Mouse (Mus musculus) stomach, embryonic 14.5 days (tissue): ENCODE measurements around the gene Ass1. TPM values are rescaled to one million over a fixed set of nuclear protein-coding genes. Genes with fewer than 3 reads are reported as not detected.

ENCODE experiments used
- ATAC-seq: fragments of 200-750 bp; cut with Nextera tagmentation; 2 replicates; pipeline ENCODE4 v1.8.0; 2017; ENCODE audit warnings: low read depth, moderate TSS enrichment; ENCODE audit not compliant: insufficient number of reproducible peaks, insufficient read depth, low FRiP score
- H3K27ac ChIP-seq: fragments of 300-500 bp; sonication (generic); 2 replicates; pipeline ENCODE4 v1.5.1; 2014; ENCODE audit warnings: mild to moderate bottlenecking, low read length, moderate library complexity, mixed read lengths
- H3K27me3 ChIP-seq: fragments of 300-500 bp; sonication (generic); 2 replicates; pipeline ENCODE4 v1.6.1; 2014; ENCODE audit warnings: low read length, control low read depth, mixed read lengths; ENCODE audit not compliant: control insufficient read depth, insufficient read depth
- H3K36me3 ChIP-seq: fragments of 300-500 bp; sonication (generic); 2 replicates; pipeline ENCODE4 v1.6.1; 2014; ENCODE audit warnings: mild to moderate bottlenecking, control low read depth, low read length, moderate library complexity, mixed read lengths; ENCODE audit not compliant: control insufficient read depth, insufficient read depth
- H3K4me1 ChIP-seq: fragments of 300-500 bp; sonication (generic); 2 replicates; pipeline ENCODE4 v1.6.1; 2014; ENCODE audit warnings: low read length, control low read depth, mixed read lengths; ENCODE audit not compliant: control insufficient read depth, insufficient read depth
- H3K4me2 ChIP-seq: fragments of 300-500 bp; sonication (generic); replicated peaks from 2 replicates; pipeline ENCODE4 v1.6.1; 2014; ENCODE audit warnings: low read depth, low read length, control low read depth
- H3K4me3 ChIP-seq: fragments of 300-500 bp; sonication (generic); 2 replicates; pipeline ENCODE4 v1.5.1; 2014; ENCODE audit warnings: low read depth, low read length, control low read depth
- H3K9ac ChIP-seq: fragments of 300-500 bp; sonication (generic); replicated peaks from 2 replicates; pipeline ENCODE4 v1.6.1; 2014; ENCODE audit warnings: low read depth, mild to moderate bottlenecking, control low read depth, low read length, moderate library complexity, mixed read lengths
- H3K9me3 ChIP-seq: fragments of 300-500 bp; sonication (generic); 2 replicates; pipeline ENCODE4 v1.6.1; 2016; ENCODE audit warnings: low read depth, low read length, control low read depth; ENCODE audit not compliant: control insufficient read depth
- WGBS: fragments of 180-500 bp; shearing (Covaris S2); extraction: QIAGEN DNeasy Blood & Tissue Kit; methylation state at CpG from one replicate; pipeline ENCODE4 v1.1.7; 2014; 5-methylcytosine and 5-hydroxymethylcytosine counted together
- polyA plus RNA-seq: library from polyadenylated mRNA; unstranded; fragments of >200 nt; fragmentation: Nextera tagmentation; extraction: Ambion mirVana; gene quantifications from 2 replicates; pipeline ENCODE4 v1.2.1, GENCODE M21; 2014

Gene Ass1
- polyA plus RNA-seq, 1 experiment from 2014 or later, result 34.3 TPM

- H3K4me3 ChIP-seq, result no peak overlapping the region
- 93% methylated on average over 6 of the region's 6 CpGs for WGBS
- ATAC-seq, result no peak
- no peaks in the 10 kb centered on the region for H3K27me3 ChIP-seq
- no peaks in the 10 kb centered on the region for H3K36me3 ChIP-seq
- no peak overlapping the region for H3K4me2 ChIP-seq
- H3K9ac ChIP-seq, result no peak overlapping the region
- H3K4me1 ChIP-seq, result peaks cover 13% of the 10 kb centered on the region; the same call in 1 of the 2 replicates
- H3K9me3 ChIP-seq, result no peaks in the 10 kb centered on the region
- no peak overlapping the region for H3K27ac ChIP-seq
Observed at GRCm38 (mm10) chr2:31508851-31509250, 38.8 kb downstream of the Ass1 start.

GRCm38 (mm10) chr2:31511316-31511715, 41.3 kb downstream of the Ass1 start:
- Histone ChIP-seq H3K36me3 (no peaks in the 10 kb centered on the region), H3K27me3 (no peaks in the 10 kb centered on the region), H3K9me3 (no peaks in the 10 kb centered on the region), H3K27ac (no peak overlapping the region), H3K4me2 (no peak overlapping the region), H3K9ac (no peak overlapping the region), H3K4me1 (0 out of 2 replicates have a peak, but pooled peaks cover 2% of the 10 kb centered on the region), H3K4me3 (no peak overlapping the region)
- WGBS, result 69% methylated on average over 6 of the region's 6 CpGs
- no peak for ATAC-seq

DNA sequence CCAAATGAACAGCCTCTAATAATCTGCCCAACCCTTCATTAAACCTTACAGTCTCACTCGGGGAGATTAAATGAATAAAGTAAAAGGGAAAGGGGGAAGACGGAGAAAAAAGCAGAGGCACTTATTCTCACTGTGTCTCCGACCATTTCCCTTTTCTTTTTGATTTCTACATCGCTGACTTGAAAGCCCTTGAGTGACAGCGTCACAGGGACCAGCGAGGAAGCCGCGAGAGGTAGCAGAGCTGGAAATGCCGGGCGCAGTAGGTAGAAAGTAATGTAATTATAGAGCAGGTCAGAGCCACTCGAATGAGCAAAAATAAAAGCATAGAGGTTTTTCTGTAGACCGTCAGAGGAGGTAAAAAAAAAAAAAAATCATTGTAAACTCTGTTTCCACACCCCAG, 46.5 kb downstream of the Ass1 start:
- Histone ChIP-seq H3K36me3 (no peaks in the 10 kb centered on the region), H3K4me3 (no peak overlapping the region), H3K27me3 (no peaks in the 10 kb centered on the region), H3K9me3 (no peaks in the 10 kb centered on the region), H3K27ac (no peak overlapping the region), H3K4me2 (no peak overlapping the region), H3K9ac (no peak overlapping the region), H3K4me1 (no peaks in the 10 kb centered on the region)
- WGBS, result 77% methylated on average over 12 of the region's 12 CpGs
- ATAC-seq, result no peak

- Histone ChIP-seq H3K27me3 (no peaks in the 10 kb centered on the region), H3K9me3 (no peaks in the 10 kb centered on the region), H3K4me2 (no peak overlapping the region), H3K9ac (no peak overlapping the region), H3K36me3 (no peaks in the 10 kb centered on the region), H3K4me3 (no peak overlapping the region), H3K4me1 (no peaks in the 10 kb centered on the region), H3K27ac (no peak overlapping the region)
- WGBS, result 84% methylated on average over 16 of the region's 16 CpGs
- no peak for ATAC-seq
Observed at GRCm38 (mm10) chr2:31521800-31522335, 51.9 kb downstream of the Ass1 start.

GRCm38 (mm10) chr2:31524641-31525040, 54.6 kb downstream of the Ass1 start:
- no peak for ATAC-seq
- no peak overlapping the region for H3K4me2 ChIP-seq
- H3K4me1 ChIP-seq, result no peaks in the 10 kb centered on the region
- no peaks in the 10 kb centered on the region for H3K27me3 ChIP-seq
- H3K36me3 ChIP-seq, result no peaks in the 10 kb centered on the region
- no peak overlapping the region for H3K4me3 ChIP-seq
- no peak overlapping the region for H3K27ac ChIP-seq
- no peaks in the 10 kb centered on the region for H3K9me3 ChIP-seq
- 74% methylated on average over 5 of the region's 5 CpGs for WGBS
- H3K9ac ChIP-seq, result no peak overlapping the region

DNA sequence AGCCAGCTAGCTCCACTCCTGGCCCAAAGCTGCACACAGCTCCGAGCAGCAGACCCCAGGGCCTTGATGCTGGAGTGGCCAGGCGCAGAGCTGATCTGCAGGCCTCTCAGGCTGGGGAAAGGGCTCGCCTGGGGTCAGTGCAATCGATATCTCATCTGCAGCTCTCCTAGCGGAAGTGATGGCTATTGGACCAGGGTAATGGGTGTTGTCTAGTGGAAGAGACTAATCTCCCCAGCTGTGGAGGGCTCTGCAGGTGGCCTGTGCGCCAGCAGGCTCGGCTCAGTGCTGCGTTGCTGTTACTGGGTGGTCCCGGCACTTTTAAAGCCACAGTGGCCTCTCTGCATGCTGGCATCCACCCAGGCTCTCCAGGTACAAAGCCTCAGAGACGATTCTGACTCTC, 55.8 kb downstream of the Ass1 start:
- Histone ChIP-seq H3K4me3 (no peak overlapping the region), H3K27me3 (no peaks in the 10 kb centered on the region), H3K27ac (no peak overlapping the region), H3K9me3 (no peaks in the 10 kb centered on the region), H3K4me1 (no peaks in the 10 kb centered on the region), H3K36me3 (no peaks in the 10 kb centered on the region), H3K4me2 (no peak overlapping the region), H3K9ac (no peak overlapping the region; the same call in 1 of the 2 replicates)
- 28% methylated on average over 10 of the region's 10 CpGs for WGBS
- ATAC-seq, result no peak; the same call in 1 of the 2 replicates

DNA sequence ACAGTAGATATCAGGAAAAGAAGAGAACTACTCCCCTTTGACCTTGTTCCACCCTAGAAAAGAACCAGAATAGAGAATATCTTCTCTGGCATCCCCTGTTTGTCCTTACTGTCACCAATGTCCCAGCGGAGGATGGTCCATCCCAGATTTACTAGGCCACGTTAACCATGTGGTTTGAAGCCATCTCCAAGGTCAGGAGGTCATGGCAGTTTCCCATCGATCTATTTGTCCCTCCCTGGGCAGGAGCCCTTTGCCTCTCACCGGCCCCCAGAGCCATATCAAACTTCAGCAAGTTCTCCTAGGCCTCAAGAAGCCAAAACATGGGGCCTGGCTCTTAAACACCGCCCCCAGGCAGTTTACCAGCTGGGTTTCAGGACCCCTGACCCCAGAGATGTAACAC, 60.2 kb downstream of the Ass1 start:
- Histone ChIP-seq H3K4me2 (no peak overlapping the region), H3K27ac (no peak overlapping the region), H3K9ac (no peak overlapping the region), H3K36me3 (no peaks in the 10 kb centered on the region), H3K9me3 (no peaks in the 10 kb centered on the region), H3K27me3 (no peaks in the 10 kb centered on the region), H3K4me1 (no peaks in the 10 kb centered on the region), H3K4me3 (no peak overlapping the region)
- WGBS, result 49% methylated on average over 5 of the region's 5 CpGs
- ATAC-seq, result no peak

GRCm38 (mm10) chr2:31537054-31537453, 67.0 kb downstream of the Ass1 start:
- no peaks in the 10 kb centered on the region for H3K36me3 ChIP-seq
- H3K9ac ChIP-seq, result no peak overlapping the region
- no peak overlapping the region for H3K4me3 ChIP-seq
- no peaks in the 10 kb centered on the region for H3K27me3 ChIP-seq
- H3K9me3 ChIP-seq, result no peaks in the 10 kb centered on the region
- WGBS, result 46% methylated on average over 5 of the region's 5 CpGs
- ATAC-seq, result 0 out of 2 replicates have a peak, but pooled peaks have one; percentile 61
- no peak overlapping the region for H3K27ac ChIP-seq
- no peaks in the 10 kb centered on the region for H3K4me1 ChIP-seq
- H3K4me2 ChIP-seq, result no peak overlapping the region

GRCm38 (mm10) chr2:31538745-31539144, 68.7 kb downstream of the Ass1 start:
- Histone ChIP-seq H3K4me3 (no peak overlapping the region), H3K4me2 (no peak overlapping the region), H3K4me1 (no peaks in the 10 kb centered on the region), H3K27ac (no peak overlapping the region), H3K27me3 (no peaks in the 10 kb centered on the region), H3K9me3 (no peaks in the 10 kb centered on the region), H3K36me3 (no peaks in the 10 kb centered on the region), H3K9ac (no peak overlapping the region)
- 55% methylated on average over 5 of the region's 5 CpGs for WGBS
- no peak for ATAC-seq
